Mouse (Mus musculus) spleen, postnatal 36 days (tissue): ENCODE data around the gene Ushbp1.

Source experiments
- DNase-seq, 2 experiments: peaks; one replicate each; pipeline ENCODE4 v3.0.0; 2022; ENCODE audit warnings: low spot score in 2 of 2, mixed read lengths in 1 of 2

The Ushbp1 gene

GRCm38 (mm10) chr8:71392871-71393270, 2.7 kb downstream of the Ushbp1 start:
- DNase-seq: no peak

- no peak for DNase-seq
Observed at GRCm38 (mm10) chr8:71392391-71392790, 3.2 kb downstream of the Ushbp1 start.

GRCm38 (mm10) chr8:71391696-71392095, 3.9 kb downstream of the Ushbp1 start:
- no peak for DNase-seq

GRCm38 (mm10) chr8:71388267-71388666, 7.3 kb downstream of the Ushbp1 start:
- DNase-seq: no peak

- no peak for DNase-seq
Observed at GRCm38 (mm10) chr8:71385212-71385835, 10.3 kb downstream of the Ushbp1 start.

GRCm38 (mm10) chr8:71383860-71384259, 11.7 kb downstream of the Ushbp1 start:
- DNase-seq: no peak

GRCm38 (mm10) chr8:71383396-71383795, 12.2 kb downstream of the Ushbp1 start:
- DNase-seq: no peak

GRCm38 (mm10) chr8:71381971-71382961, 13.3 kb downstream of the Ushbp1 start:
- DNase-seq: peak; percentile 80 to 82

GRCm38 (mm10) chr8:71381421-71381970, 14.1 kb downstream of the Ushbp1 start, which contains the start of gene Nr2f6:
TSS of gene Nr2f6 (minus strand) at chr8:71381960.
- DNase-seq: peak in 1 of 2 experiments; percentile 53

- no peak for DNase-seq
Observed at GRCm38 (mm10) chr8:71380178-71381171, 15.1 kb downstream of the Ushbp1 start.

GRCm38 (mm10) chr8:71379512-71380075, 16.0 kb downstream of the Ushbp1 start:
- DNase-seq: no peak

- no peak for DNase-seq
Observed at GRCm38 (mm10) chr8:71379008-71379407, 16.6 kb downstream of the Ushbp1 start.

- DNase-seq: no peak
Observed at GRCm38 (mm10) chr8:71376423-71377030, 19.1 kb downstream of the Ushbp1 start.

- DNase-seq: peak; percentile 63 to 69
Observed at GRCm38 (mm10) chr8:71375581-71376422, 19.8 kb downstream of the Ushbp1 start.

GRCm38 (mm10) chr8:71374616-71375206, 20.9 kb downstream of the Ushbp1 start:
- DNase-seq: peak; percentile 26 to 29

- DNase-seq: no peak
Observed at GRCm38 (mm10) chr8:71373000-71373399, 22.6 kb downstream of the Ushbp1 start.

GRCm38 (mm10) chr8:71372427-71372826, 23.2 kb downstream of the Ushbp1 start:
- DNase-seq: no peak

GRCm38 (mm10) chr8:71371236-71371848, 24.3 kb downstream of the Ushbp1 start, which contains the start of gene Ocel1:
TSS of gene Ocel1 (plus strand) at chr8:71371298.
- DNase-seq: peak; percentile 99
